Mouse (Mus musculus) heart, adult 18-20 months (tissue): ENCODE measurements at regions not wholly inside any gene's neighbourhood (a gene's known extent, or its start where the extent isn't known, plus 50 kb on each side); places are given as distances from the start of the nearest gene placed in this dataset.

Experiments
- DNase-seq, 2 experiments: peaks; one replicate each; pipeline ENCODE4 v3.0.0; 2021 to 2022; ENCODE audit warnings: mixed read lengths in 1 of 2

- DNase-seq: no peak
Measured at GRCm38 (mm10) chr12:94469850-94470249, 1222.2 kb upstream of the Flrt2 start.

- DNase-seq: no peak
Measured at GRCm38 (mm10) chr12:94470981-94471380, 1221.0 kb upstream of the Flrt2 start.

GRCm38 (mm10) chr12:94488721-94489120, 1203.3 kb upstream of the Flrt2 start:
- DNase-seq: peak in 1 of 2 experiments; percentile 15

- DNase-seq: peak; percentile 8 to 12
Measured at GRCm38 (mm10) chr12:94508099-94508498, 1183.9 kb upstream of the Flrt2 start.

- peak; percentile 1 to 5 for DNase-seq
Measured at GRCm38 (mm10) chr12:94509855-94510254, 1182.2 kb upstream of the Flrt2 start.

GRCm38 (mm10) chr12:94544706-94545105, 1147.3 kb upstream of the Flrt2 start:
- no peak for DNase-seq

- no peak for DNase-seq
Measured at GRCm38 (mm10) chr12:94560374-94561194, 1131.4 kb upstream of the Flrt2 start.

- DNase-seq: no peak
Measured at GRCm38 (mm10) chr12:94574981-94575380, 1117.0 kb upstream of the Flrt2 start.

- DNase-seq: no peak
Measured at GRCm38 (mm10) chr12:94580345-94580744, 1111.7 kb upstream of the Flrt2 start.

GRCm38 (mm10) chr12:94584309-94584708, 1107.7 kb upstream of the Flrt2 start:
- DNase-seq: no peak

- peak in 1 of 2 experiments; percentile 43 for DNase-seq
Measured at GRCm38 (mm10) chr12:94587031-94587430, 1105.0 kb upstream of the Flrt2 start.

- DNase-seq: peak; percentile 6 to 22
Measured at GRCm38 (mm10) chr12:94588599-94588998, 1103.4 kb upstream of the Flrt2 start.

- DNase-seq: peak in 1 of 2 experiments; percentile 9
Measured at GRCm38 (mm10) chr12:94589033-94589432, 1103.0 kb upstream of the Flrt2 start.

GRCm38 (mm10) chr12:94605566-94605965, 1086.5 kb upstream of the Flrt2 start:
- DNase-seq: peak in 1 of 2 experiments; percentile 28

- DNase-seq: no peak
Measured at GRCm38 (mm10) chr12:94636555-94636954, 1055.5 kb upstream of the Flrt2 start.

GRCm38 (mm10) chr12:94640153-94640552, 1051.9 kb upstream of the Flrt2 start:
- no peak for DNase-seq

GRCm38 (mm10) chr12:94645302-94645701, 1046.7 kb upstream of the Flrt2 start:
- DNase-seq: no peak

GRCm38 (mm10) chr12:94670035-94670434, 1022.0 kb upstream of the Flrt2 start:
- DNase-seq: peak; percentile 14 to 31

- no peak for DNase-seq
Measured at GRCm38 (mm10) chr12:94674925-94675324, 1017.1 kb upstream of the Flrt2 start.

GRCm38 (mm10) chr12:94691341-94692029, 1000.5 kb upstream of the Flrt2 start:
- no peak for DNase-seq

- DNase-seq: no peak
Measured at GRCm38 (mm10) chr12:94731391-94731790, 960.6 kb upstream of the Flrt2 start.

- no peak for DNase-seq
Measured at GRCm38 (mm10) chr12:94733179-94733578, 958.8 kb upstream of the Flrt2 start.

- DNase-seq: no peak
Measured at GRCm38 (mm10) chr12:94737263-94737662, 954.8 kb upstream of the Flrt2 start.
